Mouse (Mus musculus) mouse embryonic stem cell (cell line): Measurements from ENCODE around the gene Fubp1.

Experiments used
- in situ Hi-C, 2 experiments: fragments of 300-500 bp; cut with MboI; formaldehyde crosslinking; loops; 1 replicate in 1 of 2; 3 replicates in 1 of 2; pipeline ENCODE4 v1.14.3; 2019 to 2020; ENCODE audit warnings: low sequenced_read_pairs in 2 of 2, low pct_unique_long_range_greater_than_20kb in 1 of 2, mixed read lengths in 1 of 2; ENCODE audit not compliant: unreplicated experiment in 1 of 2

The Fubp1 gene

GRCm38 (mm10) chr3:152209967-152210634 lies at the start of gene Fubp1, which contains the start of gene Dnajb4:
TSS of gene Fubp1 (plus strand) at chr3:152210422.
TSS of gene Dnajb4 (minus strand) at chr3:152210302.
- in situ Hi-C loops, result loop anchor here (10.0 to 25.0 kb wide), 2 partner anchors 95 to 98 kb away; no protein-coding TSS in a partner anchor

DNA sequence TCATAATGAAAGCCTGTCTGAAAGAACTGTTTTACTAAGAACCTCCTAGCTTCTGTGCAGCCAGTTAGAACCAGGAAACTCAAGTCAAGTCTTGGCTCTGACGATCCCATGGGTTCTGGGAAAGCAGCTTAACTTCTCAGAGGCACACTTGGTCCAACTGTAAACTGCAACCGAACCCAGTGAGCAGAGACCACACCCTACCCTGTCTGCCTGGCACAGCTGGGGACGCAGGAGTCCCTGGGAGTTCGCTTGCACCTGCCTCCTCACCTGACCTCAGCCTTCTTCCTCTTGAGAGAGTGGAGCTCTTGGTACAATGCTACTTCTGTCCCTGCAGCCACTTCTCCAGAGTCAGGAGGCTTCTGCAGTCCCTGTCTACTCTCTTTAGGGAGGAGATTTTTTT lies 49.6 kb upstream of the Fubp1 start:
- in situ Hi-C loops, result no loop called here

DNA sequence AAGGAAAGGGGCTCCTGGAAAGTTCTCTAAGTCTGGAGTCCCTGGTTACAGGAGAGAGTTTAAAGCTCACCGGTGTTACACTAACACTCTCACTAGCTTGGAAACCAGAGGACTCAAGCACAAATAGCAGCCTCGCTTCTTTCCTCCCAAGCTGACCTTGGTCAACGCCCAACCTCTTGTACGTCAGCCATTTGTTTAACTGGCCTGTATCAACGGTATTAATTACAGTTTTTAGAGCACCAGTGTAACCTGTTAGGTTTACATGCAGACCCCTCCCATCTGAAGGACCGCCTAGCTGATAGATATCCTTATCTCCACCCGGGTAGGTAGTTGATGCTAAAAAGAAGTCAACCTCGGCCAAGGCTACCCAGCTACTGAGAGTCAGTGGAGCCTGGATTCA lies 46.9 kb upstream of the Fubp1 start:
- in situ Hi-C loops, result no loop called here

- in situ Hi-C loops, result no loop called here
Measured at GRCm38 (mm10) chr3:152165014-152165350, 45.2 kb upstream of the Fubp1 start.

DNA sequence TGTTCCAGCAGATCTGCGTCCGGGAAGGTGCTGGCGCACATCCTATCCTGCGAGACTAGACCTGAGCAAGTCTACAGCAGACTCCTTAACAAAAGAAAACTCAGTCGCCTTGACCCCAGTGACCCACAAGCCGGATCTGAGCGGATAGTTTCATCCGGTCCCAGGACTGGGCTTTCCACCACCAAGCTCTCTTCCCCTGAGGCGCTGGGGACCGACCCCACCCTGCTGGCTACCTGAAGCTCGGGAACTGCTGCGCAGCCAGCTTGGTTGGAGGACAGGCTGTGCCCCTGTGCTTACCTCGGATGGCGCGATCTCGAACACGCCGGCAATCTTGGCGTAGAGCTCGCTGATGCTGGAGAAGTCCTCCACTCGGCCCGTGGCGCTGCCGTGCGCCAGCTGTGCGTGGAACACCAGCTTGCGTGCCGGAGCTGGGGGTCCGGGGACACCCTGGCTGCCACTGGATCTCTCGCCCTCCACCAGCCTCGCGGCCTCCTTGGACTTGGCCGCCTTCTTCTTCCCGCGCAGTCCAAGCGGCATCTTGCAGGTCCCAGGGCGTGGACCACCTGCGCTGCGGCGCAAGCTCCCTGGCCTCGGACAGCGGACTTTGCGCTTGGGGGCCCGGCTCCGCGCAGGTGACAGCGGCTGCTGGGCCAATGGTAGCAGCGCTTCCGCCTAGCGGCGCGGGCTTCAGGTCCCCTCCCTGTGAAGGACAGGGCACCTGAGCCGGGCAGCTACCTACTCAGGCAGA lies 44.7 kb upstream of the Fubp1 start:
- in situ Hi-C loops, result no loop called here

GRCm38 (mm10) chr3:152166099-152166423 lies 44.2 kb upstream of the Fubp1 start, which contains the start of gene Gipc2:
TSS of gene Gipc2 (minus strand) at chr3:152166230.
- in situ Hi-C loops, result no loop called here

DNA sequence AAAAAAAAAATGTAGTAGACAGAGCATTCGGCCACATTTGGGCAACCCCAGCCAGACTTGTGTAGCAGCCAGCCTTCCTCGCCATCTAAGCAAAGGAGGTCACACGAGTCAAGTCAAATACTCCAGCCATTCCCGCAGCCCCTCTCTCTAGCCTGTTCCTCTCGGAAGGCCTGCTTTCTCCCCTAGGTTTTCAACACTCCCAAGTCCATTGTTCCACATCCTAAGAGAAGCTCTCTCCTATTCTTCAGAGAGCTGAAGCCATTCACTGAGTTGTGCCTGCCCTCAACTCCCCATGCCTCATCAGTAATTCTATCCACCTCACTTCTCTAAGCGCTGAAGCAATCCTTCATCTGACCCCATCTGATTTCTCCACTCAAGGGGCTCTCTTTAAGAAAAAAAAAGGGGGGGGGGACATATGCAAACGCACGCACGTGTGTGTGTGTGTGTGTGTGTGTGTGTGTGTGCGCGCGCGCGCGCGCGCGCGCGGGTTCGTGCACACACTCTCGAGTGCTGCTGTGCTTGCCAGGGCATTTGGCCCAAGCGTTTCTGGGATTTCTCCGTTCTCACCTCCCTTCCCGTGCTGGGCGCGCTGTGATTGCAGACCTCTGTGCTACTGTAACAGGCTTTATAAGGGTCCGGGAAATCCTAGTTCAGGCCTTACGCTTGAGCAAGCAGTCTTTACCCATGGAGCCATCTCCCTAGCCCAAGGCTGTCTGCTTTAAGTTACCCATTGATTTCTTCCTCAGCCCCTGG lies 43.3 kb upstream of the Fubp1 start:
- in situ Hi-C loops, result no loop called here

- in situ Hi-C loops, result no loop called here
Measured at GRCm38 (mm10) chr3:152168007-152168406, 42.2 kb upstream of the Fubp1 start.

DNA sequence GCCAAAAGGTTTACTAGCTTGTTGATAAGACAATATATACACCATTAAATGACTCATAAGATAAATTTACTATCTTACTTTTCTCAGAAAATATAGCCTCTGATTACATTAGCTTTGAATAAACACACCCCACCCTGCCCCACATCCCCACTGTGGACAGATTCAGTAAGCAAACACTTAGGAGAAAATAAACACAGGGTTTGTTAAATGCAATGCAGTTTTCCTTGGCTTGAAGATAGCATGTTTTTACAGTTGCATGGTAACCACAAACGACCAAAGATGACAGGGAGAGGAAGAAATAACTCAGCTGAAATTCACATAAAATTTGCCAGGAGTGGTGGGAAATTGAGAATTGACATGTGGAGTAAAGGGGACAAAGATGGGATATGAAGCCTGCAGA lies 39.8 kb upstream of the Fubp1 start:
- in situ Hi-C loops, result no loop called here

DNA sequence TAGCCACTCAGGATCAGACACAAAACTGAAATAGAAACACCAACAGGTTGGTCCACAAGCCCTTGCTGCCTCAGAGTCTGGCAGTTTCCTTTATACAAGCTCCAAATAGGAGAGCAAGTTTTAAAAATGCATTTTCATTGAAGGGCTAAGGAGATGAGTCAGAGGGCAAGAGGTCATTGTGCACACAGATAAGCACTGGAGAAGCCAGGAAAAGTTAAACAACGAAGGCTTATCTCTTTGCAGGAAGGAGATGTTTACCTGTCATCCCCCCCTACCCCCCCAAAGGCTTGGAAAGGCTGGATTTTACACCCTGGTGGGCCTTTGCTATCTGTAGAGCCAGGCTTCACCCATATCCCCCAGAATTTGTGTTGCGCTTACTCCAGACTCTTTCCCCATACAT lies 39.0 kb upstream of the Fubp1 start:
- in situ Hi-C loops, result no loop called here

- in situ Hi-C loops, result no loop called here
Measured at GRCm38 (mm10) chr3:152171862-152172261, 38.4 kb upstream of the Fubp1 start.

GRCm38 (mm10) chr3:152172322-152172935 lies 37.8 kb upstream of the Fubp1 start:
- in situ Hi-C loops, result no loop called here

DNA sequence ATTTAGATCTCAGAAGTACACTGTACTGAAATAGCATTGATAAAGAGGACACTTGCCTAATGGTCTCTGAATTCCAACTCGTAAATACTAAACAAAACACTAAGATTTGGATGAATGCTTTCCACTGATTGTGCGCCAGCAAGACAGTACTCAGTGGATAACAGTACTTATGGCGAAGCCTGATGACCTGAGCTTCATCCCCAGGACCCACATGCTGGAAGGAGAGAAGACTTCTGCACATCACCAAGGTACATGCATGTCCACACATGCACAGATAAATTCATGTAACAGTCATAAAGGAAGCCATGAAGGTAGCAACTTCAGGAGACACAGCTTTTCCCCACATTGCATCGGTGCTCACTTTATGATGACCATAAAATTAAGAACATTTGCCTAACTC lies 31.4 kb upstream of the Fubp1 start:
- in situ Hi-C loops, result no loop called here

DNA sequence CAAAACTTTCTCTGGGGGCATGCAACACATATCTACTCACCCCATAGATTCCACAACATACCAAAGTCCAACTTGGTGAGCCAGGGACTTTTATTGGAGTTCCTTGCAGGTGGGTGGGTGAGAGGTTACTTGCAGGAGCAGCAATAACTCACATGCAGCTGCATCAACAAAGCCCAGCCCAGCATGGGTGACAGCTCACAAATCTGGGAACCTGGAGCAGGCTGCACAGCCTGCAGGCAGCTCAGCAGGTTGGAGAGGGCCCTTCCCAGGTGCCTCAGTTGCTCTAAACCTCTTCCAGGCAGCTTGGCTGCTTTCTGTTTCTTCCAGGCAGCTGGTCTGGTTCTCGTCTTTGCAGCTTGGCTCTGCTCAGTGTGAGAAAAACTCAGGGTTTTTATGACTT lies 30.9 kb upstream of the Fubp1 start:
- in situ Hi-C loops, result no loop called here

DNA sequence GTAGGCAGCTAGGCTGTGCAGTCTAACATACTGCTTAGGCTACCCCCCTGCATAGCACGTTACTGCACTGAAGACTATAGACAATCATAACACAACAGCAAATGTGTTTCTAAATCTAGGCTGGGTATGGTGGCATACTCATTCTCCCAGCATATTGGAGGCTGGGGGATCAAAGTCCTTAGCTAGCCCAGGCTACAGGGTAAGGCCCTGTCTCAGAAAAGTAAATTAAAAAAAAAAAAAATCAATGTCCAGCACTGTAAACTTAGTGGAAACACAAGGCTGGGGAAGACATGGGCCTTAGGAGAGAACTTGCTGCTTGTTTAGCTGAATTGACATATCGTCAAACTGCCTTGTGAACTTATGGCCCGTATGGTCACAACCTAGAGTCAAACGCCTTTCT lies 29.6 kb upstream of the Fubp1 start:
- in situ Hi-C loops, result no loop called here

DNA sequence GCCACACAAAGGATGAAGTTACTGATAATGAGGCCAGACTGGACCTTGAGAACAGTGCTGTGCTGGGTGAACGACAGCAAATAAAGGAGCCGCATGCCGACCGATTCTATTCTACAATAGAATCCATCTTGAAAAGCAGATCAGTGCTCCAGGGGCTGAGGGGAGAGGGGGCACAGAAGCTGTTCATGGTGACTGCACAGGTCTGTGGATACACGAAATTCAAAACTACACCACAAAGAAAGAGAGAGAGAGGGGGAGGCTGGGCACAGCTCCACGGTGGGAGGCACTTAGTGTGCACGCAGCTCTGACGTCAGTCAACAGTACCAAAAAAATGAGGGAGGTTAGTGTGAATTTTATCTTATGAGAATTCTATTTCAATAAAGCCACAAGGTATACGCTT lies 26.7 kb upstream of the Fubp1 start:
- in situ Hi-C loops, result no loop called here

DNA sequence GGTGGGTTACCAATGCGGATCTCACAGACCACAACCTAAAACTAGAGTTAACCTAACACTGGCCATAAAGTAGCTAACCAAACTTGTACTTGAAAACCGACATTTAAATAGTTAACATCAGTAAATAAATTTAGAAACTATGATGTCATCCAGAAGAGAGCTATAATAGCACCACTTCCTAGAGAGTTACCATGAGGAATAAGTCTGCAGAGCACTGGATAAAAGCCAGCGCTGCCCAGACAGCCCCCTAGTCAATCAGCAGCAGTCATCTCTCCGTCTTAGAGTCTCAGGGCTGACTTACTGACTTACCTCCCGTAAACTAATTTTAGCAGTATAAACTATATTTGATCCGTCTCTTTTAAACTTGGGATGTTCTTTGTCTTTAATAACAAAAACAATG lies 24.1 kb upstream of the Fubp1 start:
- in situ Hi-C loops, result no loop called here

- in situ Hi-C loops, result no loop called here
Measured at GRCm38 (mm10) chr3:152189306-152189705, 20.9 kb upstream of the Fubp1 start.
